Mouse (Mus musculus) heart, adult 2 months (tissue): ENCODE data around the gene Spta1. TPM values are rescaled to one million over a fixed set of nuclear protein-coding genes. Genes with fewer than 3 reads are reported as not detected.

ENCODE experiments used
- DNase-seq, 2 experiments: peaks; one replicate each; pipeline ENCODE4 v3.0.0; 2021
- H3K27ac ChIP-seq: fragments of 200-600 bp; 2 replicates; pipeline ENCODE4 v1.8.1; 2022
- H3K27me3 ChIP-seq: fragments of 200-500 bp; 2 replicates; pipeline ENCODE4 v1.6.1; 2012; ENCODE audit warnings: mild to moderate bottlenecking, low read length, inconsistent platforms, mixed read lengths; ENCODE audit not compliant: control insufficient read depth, insufficient read depth
- H3K36me3 ChIP-seq: fragments of 200-500 bp; 2 replicates; pipeline ENCODE4 v1.6.1; 2012; ENCODE audit warnings: low read length, inconsistent platforms; ENCODE audit not compliant: control insufficient read depth, insufficient read depth
- H3K4me1 ChIP-seq: fragments of 200-500 bp; 2 replicates; pipeline ENCODE4 v1.6.1; 2011; ENCODE audit warnings: low read length; ENCODE audit not compliant: control insufficient read depth, insufficient read depth
- H3K4me3 ChIP-seq: fragments of 200-600 bp; 2 replicates; pipeline ENCODE4 v1.8.1; 2022
- H3K79me2 ChIP-seq: fragments of 200-500 bp; replicated peaks from 2 replicates; pipeline ENCODE4 v1.6.1; 2012; ENCODE audit warnings: mild to moderate bottlenecking, inconsistent platforms, low read length, moderate library complexity, mixed read lengths; ENCODE audit not compliant: control insufficient read depth, insufficient read depth
- H3K9ac ChIP-seq: fragments of 200-500 bp; 2 replicates; pipeline ENCODE4 v1.6.1; 2012; ENCODE audit warnings: low read depth, mild to moderate bottlenecking, control low read depth, inconsistent platforms, low read length, mixed read lengths
- CTCF ChIP-seq: fragments of 200-600 bp; IDR thresholded peaks from 2 replicates; pipeline ENCODE4 v1.8.1; 2022; ENCODE audit warnings: antibody characterized with exemption, mild to moderate bottlenecking, moderate library complexity
- EP300 ChIP-seq: fragments of 200-500 bp; IDR thresholded peaks from 2 replicates; pipeline ENCODE4 v1.6.1; 2011; ENCODE audit warnings: low read depth, low read length, control low read depth; ENCODE audit not compliant: insufficient read depth
- POLR2A ChIP-seq: fragments of 200-500 bp; IDR thresholded peaks from 2 replicates; pipeline ENCODE4 v1.6.1; 2011; ENCODE audit warnings: mild to moderate bottlenecking, low read depth, low read length, control low read depth; ENCODE audit not compliant: insufficient read depth
- WGBS: fragments of 180-500 bp; shearing (Covaris S2); methylation state at CpG from one replicate; pipeline ENCODE4 v1.1.7; 2018; 5-methylcytosine and 5-hydroxymethylcytosine counted together
- intact Hi-C: fragments of 180-260 bp; cut with DNase I; formaldehyde crosslinking; loops from one replicate; pipeline ENCODE4 v1.15.1; 2025
- polyA plus RNA-seq: library from polyadenylated mRNA; depleted of rRNA; stranded (reverse); fragments of >200 nt; gene quantifications from 2 replicates; pipeline ENCODE4 v1.2.3, GENCODE M21; 2012
- total RNA-seq, 2 experiments: library from RNA; stranded (reverse); gene quantifications; 2 replicates each; pipeline ENCODE4 v1.2.3; 2021

Spta1 gene
- total and polyA plus RNA-seq, 3 experiments = 2.2 to 12.1 (median 7.6) TPM

- Histone ChIP-seq H3K4me1 (no peaks in the 10 kb centered on the region), H3K36me3 (no peaks in the 10 kb centered on the region; the same call in 1 of the 2 replicates), H3K79me2 (no peaks in the 10 kb centered on the region), H3K27ac (no peak overlapping the region), H3K9ac (no peak overlapping the region), H3K27me3 (no peaks in the 10 kb centered on the region), H3K4me3 (no peak overlapping the region)
- intact Hi-C loops = no loop called here
- peak; percentile 36 to 45 for DNase-seq
- TF ChIP-seq CTCF (no peak), POLR2A (no peak), EP300 (no peak)
- 26% methylated on average over 2 of the region's 2 CpGs for WGBS
These were observed 1.0 kb upstream of the Spta1 start for GRCm38 (mm10) chr1:174171537-174171936.

GRCm38 (mm10) chr1:174204699-174205098 lies 32.1 kb downstream of the Spta1 start:
- Histone ChIP-seq H3K4me1 (no peaks in the 10 kb centered on the region), H3K27ac (no peak overlapping the region), H3K27me3 (no peaks in the 10 kb centered on the region), H3K36me3 (no peaks in the 10 kb centered on the region), H3K9ac (no peak overlapping the region), H3K79me2 (no peaks in the 10 kb centered on the region), H3K4me3 (no peak overlapping the region)
- 58% methylated on average over 7 of the region's 7 CpGs for WGBS
- intact Hi-C loops = no loop called here
- no peak for DNase-seq
- TF ChIP-seq POLR2A = no peak
- no peak for TF ChIP-seq EP300
- no peak for TF ChIP-seq CTCF

- DNase-seq = no peak
- H3K9ac ChIP-seq = no peak overlapping the region
- H3K36me3 ChIP-seq = no peaks in the 10 kb centered on the region
- TF ChIP-seq EP300 (no peak), CTCF (no peak), POLR2A (no peak)
- 64% methylated on average over 5 of the region's 5 CpGs for WGBS
- intact Hi-C loops = no loop called here
- no peak overlapping the region for H3K4me3 ChIP-seq
- H3K4me1 ChIP-seq = no peaks in the 10 kb centered on the region
- no peaks in the 10 kb centered on the region for H3K79me2 ChIP-seq
- no peaks in the 10 kb centered on the region for H3K27me3 ChIP-seq
- H3K27ac ChIP-seq = no peak overlapping the region
These were observed 39.7 kb downstream of the Spta1 start for GRCm38 (mm10) chr1:174212286-174212685.

- Histone ChIP-seq H3K27ac (no peak overlapping the region), H3K27me3 (no peaks in the 10 kb centered on the region), H3K4me1 (no peaks in the 10 kb centered on the region), H3K4me3 (no peak overlapping the region), H3K36me3 (no peaks in the 10 kb centered on the region), H3K9ac (no peak overlapping the region), H3K79me2 (no peaks in the 10 kb centered on the region)
- intact Hi-C loops = no loop called here
- TF ChIP-seq POLR2A = no peak
- TF ChIP-seq CTCF = no peak
- no peak for TF ChIP-seq EP300
- WGBS = 55% methylated on average over 8 of the region's 8 CpGs
- DNase-seq = no peak
These were observed 42.9 kb downstream of the Spta1 start for GRCm38 (mm10) chr1:174215270-174216038.

GRCm38 (mm10) chr1:174216528-174217204 lies 44.1 kb downstream of the Spta1 start:
- DNase-seq = no peak
- no peak overlapping the region for H3K27ac ChIP-seq
- intact Hi-C loops = no loop called here
- 79% methylated on average over 8 of the region's 8 CpGs for WGBS
- no peaks in the 10 kb centered on the region for H3K4me1 ChIP-seq
- no peaks in the 10 kb centered on the region for H3K36me3 ChIP-seq
- H3K4me3 ChIP-seq = no peak overlapping the region
- TF ChIP-seq POLR2A (no peak), EP300 (no peak), CTCF (no peak)
- H3K27me3 ChIP-seq = no peaks in the 10 kb centered on the region
- no peaks in the 10 kb centered on the region for H3K79me2 ChIP-seq
- no peak overlapping the region for H3K9ac ChIP-seq

GRCm38 (mm10) chr1:174239916-174240315 lies 67.3 kb downstream of the Spta1 start:
- Histone ChIP-seq H3K9ac (no peak overlapping the region), H3K4me1 (peaks cover 3% of the 10 kb centered on the region; the same call in 1 of the 2 replicates), H3K79me2 (no peaks in the 10 kb centered on the region), H3K36me3 (peaks cover 9% of the 10 kb centered on the region), H3K27me3 (no peaks in the 10 kb centered on the region), H3K27ac (peak overlapping the region; percentile 65), H3K4me3 (no peak overlapping the region)
- 44% methylated on average over 4 of the region's 4 CpGs for WGBS
- intact Hi-C loops = no loop called here
- TF ChIP-seq CTCF (no peak), POLR2A (no peak), EP300 (no peak)
- peak in 1 of 2 experiments; percentile 9 for DNase-seq
